Mouse (Mus musculus): Measurements from ENCODE around the gene M6pr. TPM values are rescaled to one million over a fixed set of nuclear protein-coding genes. Genes with fewer than 3 reads are reported as not detected.

The M6pr gene
- polyA plus RNA-seq (2014; fragmentation: Nextera tagmentation; extraction: Ambion mirVana) = 67.7 and 110 TPM in 2 replicates

DNA sequence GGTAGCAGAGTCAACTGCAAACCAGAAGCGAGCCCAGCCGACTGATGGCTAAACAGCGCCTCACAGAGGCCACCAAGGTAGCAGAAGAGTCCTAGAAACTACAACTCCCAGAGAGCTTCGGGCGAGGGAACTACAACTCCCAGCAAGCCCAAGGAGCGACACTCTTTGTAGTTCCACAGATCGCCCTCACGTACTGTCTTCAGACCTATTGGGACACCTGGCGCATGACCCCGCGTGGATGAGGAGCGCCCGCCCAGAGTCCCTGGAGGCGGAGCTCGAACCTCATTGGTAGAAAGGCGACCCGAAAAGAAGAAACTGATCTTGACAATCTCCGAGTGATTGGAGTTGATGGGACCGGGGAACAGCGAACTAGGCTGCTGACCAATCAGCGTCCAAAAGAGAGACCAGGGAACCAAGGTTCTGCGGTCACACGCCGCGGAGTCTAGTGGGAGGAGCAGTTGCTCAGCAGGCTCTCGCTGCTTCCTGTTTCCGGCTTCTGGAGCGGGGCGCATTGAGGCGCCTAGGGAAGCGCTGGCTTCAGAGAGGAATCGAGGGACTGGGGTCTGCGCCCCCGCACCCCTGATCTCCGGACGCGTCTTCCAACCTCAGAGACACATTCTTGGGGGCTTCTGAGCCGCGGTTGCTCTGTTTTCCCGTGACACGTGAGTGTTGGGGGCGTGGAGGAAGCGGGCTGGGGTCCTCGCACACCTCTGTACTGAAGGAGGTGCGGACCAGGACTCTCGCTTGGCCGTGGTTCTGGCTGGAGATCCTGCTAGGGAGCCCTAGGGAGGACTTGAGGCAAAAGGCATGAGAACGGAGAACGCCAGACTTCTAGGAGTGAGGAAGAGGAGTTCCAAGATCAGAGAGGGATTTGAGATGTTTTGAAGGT, at the start of gene M6pr:
Gene M6pr (plus strand): TSS at position 216 of the 889 bp plus-strand sequence.
- Histone ChIP-seq H3K4me2 (replicated peaks; ENCODE audit: low read depth, low read length) (peak within 1 kb of the TSS; percentile 87), H3K4me1 (ENCODE audit: control insufficient read depth, insufficient read depth, low read length) (peaks cover 15% of the 10 kb centered on the region), H3K27me3 (ENCODE audit: control insufficient read depth, insufficient read depth, low read length) (no peaks in the 10 kb centered on the region), H3K9me3 (ENCODE audit: control insufficient read depth, low read length) (no peaks in the 10 kb centered on the region), H3K27ac (ENCODE audit: low read depth, low read length) (no peak within 1 kb of the TSS), H3K4me3 (ENCODE audit: low read length) (peak within 1 kb of the TSS; percentile 71), H3K36me3 (ENCODE audit: control insufficient read depth, insufficient read depth, low read length) (peaks cover 19% of the 10 kb centered on the region), H3K9ac (ENCODE audit: low read depth, low read length) (peak within 1 kb of the TSS; percentile 81)
- WGBS = under 1% methylated on average over 49 of the region's 49 CpGs
- peak; percentile 99 for ATAC-seq (ENCODE audit: low FRiP score, low TSS enrichment)

- no peaks in the 10 kb centered on the region for H3K27me3 ChIP-seq (ENCODE audit: control insufficient read depth, insufficient read depth, low read length)
- ATAC-seq (ENCODE audit: low FRiP score, low TSS enrichment) = no peak
- WGBS = 86% methylated on average over 8 of the region's 8 CpGs
- no peaks in the 10 kb centered on the region for H3K4me1 ChIP-seq (ENCODE audit: control insufficient read depth, insufficient read depth, low read length)
- no peaks in the 10 kb centered on the region for H3K36me3 ChIP-seq (ENCODE audit: control insufficient read depth, insufficient read depth, low read length)
- no peaks in the 10 kb centered on the region for H3K9me3 ChIP-seq (ENCODE audit: control insufficient read depth, low read length)
- no peak overlapping the region for H3K27ac ChIP-seq (ENCODE audit: low read depth, low read length)
- no peak overlapping the region for H3K4me3 ChIP-seq (ENCODE audit: low read length)
- H3K4me2 ChIP-seq (replicated peaks; ENCODE audit: low read depth, low read length) = no peak overlapping the region
- no peak overlapping the region for H3K9ac ChIP-seq (ENCODE audit: low read depth, low read length)
Observed at GRCm38 (mm10) chr6:122262543-122262942, 46.0 kb upstream of the M6pr start.

DNA sequence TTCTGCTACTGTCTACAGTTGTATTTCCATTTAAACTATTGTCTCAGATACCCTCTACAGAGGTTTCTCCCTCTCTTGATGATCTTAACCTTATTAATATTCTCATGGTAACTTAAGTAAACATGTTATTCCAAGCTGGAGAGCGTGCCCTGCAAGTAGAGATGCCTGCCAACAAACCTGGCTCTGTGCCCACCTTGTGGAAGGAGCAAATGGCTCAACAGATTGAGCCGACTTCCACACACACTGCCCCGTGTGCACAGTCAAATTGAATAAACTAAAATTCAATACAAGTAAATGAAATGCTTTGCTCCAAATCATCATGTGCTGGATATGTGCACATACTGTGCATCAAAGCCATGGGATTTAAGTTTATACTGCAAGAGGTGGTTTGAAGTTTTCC, 40.0 kb upstream of the M6pr start:
- Histone ChIP-seq H3K27ac (ENCODE audit: low read depth, low read length) (no peak overlapping the region), H3K4me1 (ENCODE audit: control insufficient read depth, insufficient read depth, low read length) (no peaks in the 10 kb centered on the region), H3K9ac (ENCODE audit: low read depth, low read length) (no peak overlapping the region), H3K4me3 (ENCODE audit: low read length) (no peak overlapping the region), H3K27me3 (ENCODE audit: control insufficient read depth, insufficient read depth, low read length) (no peaks in the 10 kb centered on the region), H3K9me3 (ENCODE audit: control insufficient read depth, low read length) (no peaks in the 10 kb centered on the region), H3K4me2 (replicated peaks; ENCODE audit: low read depth, low read length) (no peak overlapping the region), H3K36me3 (ENCODE audit: control insufficient read depth, insufficient read depth, low read length) (no peaks in the 10 kb centered on the region)
- whole genome bisulfite sequencing = 70% methylated on average over 3 of the region's 3 CpGs
- no peak for ATAC-seq (ENCODE audit: low FRiP score, low TSS enrichment)

DNA sequence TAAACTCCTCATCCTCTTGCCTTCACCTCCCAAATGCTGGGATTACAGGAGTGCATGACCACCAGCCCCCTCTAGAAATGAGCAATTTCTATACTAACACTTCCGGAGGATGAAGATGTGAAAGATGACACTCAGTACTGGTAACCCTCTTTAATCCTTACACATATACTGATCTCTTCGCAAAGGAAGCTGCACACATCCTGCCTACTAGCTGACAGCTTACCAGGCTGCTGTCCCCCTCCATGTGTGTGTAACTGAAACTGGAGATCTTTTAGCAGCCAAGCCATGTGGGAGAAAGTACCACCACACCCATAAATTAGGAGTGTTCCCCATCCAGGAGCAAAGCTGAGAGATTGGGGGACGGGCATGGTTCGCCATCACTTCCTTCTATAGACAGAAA, 39.4 kb upstream of the M6pr start:
- H3K27me3 ChIP-seq (ENCODE audit: control insufficient read depth, insufficient read depth, low read length) = no peaks in the 10 kb centered on the region
- ATAC-seq (ENCODE audit: low FRiP score, low TSS enrichment) = no peak

GRCm38 (mm10) chr6:122270152-122270551, 38.4 kb upstream of the M6pr start:
- WGBS = 61% methylated on average over 11 of the region's 11 CpGs
- Histone ChIP-seq H3K4me3 (ENCODE audit: low read length) (no peak overlapping the region), H3K27ac (ENCODE audit: low read depth, low read length) (no peak overlapping the region), H3K4me1 (ENCODE audit: control insufficient read depth, insufficient read depth, low read length) (no peaks in the 10 kb centered on the region), H3K9ac (ENCODE audit: low read depth, low read length) (no peak overlapping the region), H3K27me3 (ENCODE audit: control insufficient read depth, insufficient read depth, low read length) (no peaks in the 10 kb centered on the region), H3K36me3 (ENCODE audit: control insufficient read depth, insufficient read depth, low read length) (no peaks in the 10 kb centered on the region), H3K4me2 (replicated peaks; ENCODE audit: low read depth, low read length) (no peak overlapping the region), H3K9me3 (ENCODE audit: control insufficient read depth, low read length) (no peaks in the 10 kb centered on the region)
- ATAC-seq (ENCODE audit: low FRiP score, low TSS enrichment) = no peak

More for the DNA sequence above, 39.4 kb upstream of the M6pr start:
- no peak overlapping the region for H3K4me2 ChIP-seq (replicated peaks; ENCODE audit: low read depth, low read length)
- no peaks in the 10 kb centered on the region for H3K9me3 ChIP-seq (ENCODE audit: control insufficient read depth, low read length)
- no peak overlapping the region for H3K4me3 ChIP-seq (ENCODE audit: low read length)
- H3K9ac ChIP-seq (ENCODE audit: low read depth, low read length) = no peak overlapping the region
- WGBS = 66% methylated on average over 4 of the region's 4 CpGs
- H3K4me1 ChIP-seq (ENCODE audit: control insufficient read depth, insufficient read depth, low read length) = no peaks in the 10 kb centered on the region
- no peak overlapping the region for H3K27ac ChIP-seq (ENCODE audit: low read depth, low read length)
- H3K36me3 ChIP-seq (ENCODE audit: control insufficient read depth, insufficient read depth, low read length) = no peaks in the 10 kb centered on the region

- no peak overlapping the region for H3K27ac ChIP-seq (ENCODE audit: low read depth, low read length)
- H3K4me3 ChIP-seq (ENCODE audit: low read length) = no peak overlapping the region
- no peak overlapping the region for H3K4me2 ChIP-seq (replicated peaks; ENCODE audit: low read depth, low read length)
- H3K36me3 ChIP-seq (ENCODE audit: control insufficient read depth, insufficient read depth, low read length) = no peaks in the 10 kb centered on the region
- H3K9ac ChIP-seq (ENCODE audit: low read depth, low read length) = no peak overlapping the region
- no peak for ATAC-seq (ENCODE audit: low FRiP score, low TSS enrichment)
- 73% methylated on average over 5 of the region's 5 CpGs for WGBS
- H3K27me3 ChIP-seq (ENCODE audit: control insufficient read depth, insufficient read depth, low read length) = no peaks in the 10 kb centered on the region
- H3K9me3 ChIP-seq (ENCODE audit: control insufficient read depth, low read length) = no peaks in the 10 kb centered on the region
- H3K4me1 ChIP-seq (ENCODE audit: control insufficient read depth, insufficient read depth, low read length) = no peaks in the 10 kb centered on the region
Observed at GRCm38 (mm10) chr6:122274546-122274945, 34.0 kb upstream of the M6pr start.

DNA sequence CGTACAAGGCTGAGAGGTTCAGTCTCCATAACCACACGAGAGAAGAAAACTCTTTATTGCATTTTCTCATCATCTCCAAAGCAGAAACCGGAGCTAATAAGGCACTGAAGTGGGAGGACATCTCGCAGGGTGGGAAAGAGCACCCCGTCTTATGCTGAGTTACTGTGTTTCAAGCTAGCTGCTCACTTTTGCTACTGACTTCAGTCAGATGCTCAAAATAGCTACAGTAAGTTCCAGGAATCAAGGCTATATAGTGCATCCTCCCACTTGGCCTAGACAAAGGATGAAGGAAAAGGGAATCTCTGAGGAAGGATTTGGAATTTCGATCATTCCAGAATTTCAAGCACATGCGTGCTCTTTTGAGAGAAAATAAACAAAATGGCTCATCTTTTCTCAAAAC, 32.0 kb upstream of the M6pr start:
- Histone ChIP-seq H3K4me2 (replicated peaks; ENCODE audit: low read depth, low read length) (no peak overlapping the region), H3K27ac (ENCODE audit: low read depth, low read length) (no peak overlapping the region), H3K9me3 (ENCODE audit: control insufficient read depth, low read length) (no peaks in the 10 kb centered on the region), H3K4me3 (ENCODE audit: low read length) (no peak overlapping the region), H3K9ac (ENCODE audit: low read depth, low read length) (no peak overlapping the region), H3K36me3 (ENCODE audit: control insufficient read depth, insufficient read depth, low read length) (no peaks in the 10 kb centered on the region), H3K4me1 (ENCODE audit: control insufficient read depth, insufficient read depth, low read length) (no peaks in the 10 kb centered on the region), H3K27me3 (ENCODE audit: control insufficient read depth, insufficient read depth, low read length) (no peaks in the 10 kb centered on the region)
- 88% methylated on average over 7 of the region's 7 CpGs for WGBS
- no peak for ATAC-seq (ENCODE audit: low FRiP score, low TSS enrichment)

DNA sequence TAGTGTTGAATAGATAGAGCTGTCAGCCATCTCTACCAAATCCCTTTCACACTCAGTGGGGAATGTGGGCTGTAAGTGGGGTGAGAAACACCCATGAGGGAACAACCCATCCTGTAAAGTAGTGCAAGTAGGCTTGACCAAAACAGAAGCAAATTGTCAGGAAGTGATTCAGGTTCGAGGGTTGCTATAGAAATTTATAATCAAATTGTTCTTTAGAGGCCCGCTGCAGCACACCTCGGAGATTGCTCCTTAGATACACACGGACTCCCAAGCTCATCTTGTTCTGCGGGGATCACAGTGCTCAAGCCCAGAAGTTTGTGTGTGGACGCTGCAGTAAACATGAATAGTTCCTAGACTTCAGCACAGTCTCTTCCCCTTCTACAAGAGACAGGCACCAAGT, 25.7 kb upstream of the M6pr start, which contains the start of gene Klrg1:
Gene Klrg1 (minus strand): TSS at position 101 of the 400 bp plus-strand sequence.
- no peaks in the 10 kb centered on the region for H3K9me3 ChIP-seq (ENCODE audit: control insufficient read depth, low read length)
- H3K27me3 ChIP-seq (ENCODE audit: control insufficient read depth, insufficient read depth, low read length) = no peaks in the 10 kb centered on the region
- H3K4me1 ChIP-seq (ENCODE audit: control insufficient read depth, insufficient read depth, low read length) = no peaks in the 10 kb centered on the region
- H3K4me2 ChIP-seq (replicated peaks; ENCODE audit: low read depth, low read length) = no peak within 1 kb of the TSS
- ATAC-seq (ENCODE audit: low FRiP score, low TSS enrichment) = no peak
- H3K4me3 ChIP-seq (ENCODE audit: low read length) = no peak within 1 kb of the TSS
- WGBS = 78% methylated on average over 6 of the region's 6 CpGs
- no peak within 1 kb of the TSS for H3K27ac ChIP-seq (ENCODE audit: low read depth, low read length)
- H3K36me3 ChIP-seq (ENCODE audit: control insufficient read depth, insufficient read depth, low read length) = no peaks in the 10 kb centered on the region
- no peak within 1 kb of the TSS for H3K9ac ChIP-seq (ENCODE audit: low read depth, low read length)

DNA sequence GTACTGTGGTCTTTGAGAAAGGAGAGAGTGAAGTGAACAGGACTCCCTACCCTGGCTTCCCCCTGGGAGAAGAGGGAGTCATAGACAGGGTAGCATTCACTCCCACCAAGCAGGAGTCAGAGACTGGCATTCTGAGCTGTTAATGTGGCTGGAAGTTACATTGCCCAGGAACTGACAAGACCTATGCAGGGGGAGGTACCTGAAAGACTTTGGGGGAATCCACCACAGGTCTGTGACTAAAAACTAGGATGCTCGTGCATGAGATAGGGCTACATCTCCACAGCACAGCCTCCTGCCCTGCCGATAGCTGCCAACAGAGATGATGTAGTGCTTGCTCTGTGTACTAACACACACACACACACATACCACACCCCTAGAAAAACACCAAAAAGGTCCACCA, 25.1 kb upstream of the M6pr start:
- ATAC-seq (ENCODE audit: low FRiP score, low TSS enrichment) = no peak

More for the DNA sequence above, 25.1 kb upstream of the M6pr start:
- no peak overlapping the region for H3K9ac ChIP-seq (ENCODE audit: low read depth, low read length)
- no peaks in the 10 kb centered on the region for H3K4me1 ChIP-seq (ENCODE audit: control insufficient read depth, insufficient read depth, low read length)
- WGBS = 87% methylated on average over 2 of the region's 2 CpGs
- no peaks in the 10 kb centered on the region for H3K27me3 ChIP-seq (ENCODE audit: control insufficient read depth, insufficient read depth, low read length)
- H3K9me3 ChIP-seq (ENCODE audit: control insufficient read depth, low read length) = no peaks in the 10 kb centered on the region
- H3K4me3 ChIP-seq (ENCODE audit: low read length) = no peak overlapping the region
- H3K4me2 ChIP-seq (replicated peaks; ENCODE audit: low read depth, low read length) = no peak overlapping the region
- H3K36me3 ChIP-seq (ENCODE audit: control insufficient read depth, insufficient read depth, low read length) = no peaks in the 10 kb centered on the region
- no peak overlapping the region for H3K27ac ChIP-seq (ENCODE audit: low read depth, low read length)
